Mouse (Mus musculus): Measurements from ENCODE around the gene Kifc3.

Kifc3 gene

DNA sequence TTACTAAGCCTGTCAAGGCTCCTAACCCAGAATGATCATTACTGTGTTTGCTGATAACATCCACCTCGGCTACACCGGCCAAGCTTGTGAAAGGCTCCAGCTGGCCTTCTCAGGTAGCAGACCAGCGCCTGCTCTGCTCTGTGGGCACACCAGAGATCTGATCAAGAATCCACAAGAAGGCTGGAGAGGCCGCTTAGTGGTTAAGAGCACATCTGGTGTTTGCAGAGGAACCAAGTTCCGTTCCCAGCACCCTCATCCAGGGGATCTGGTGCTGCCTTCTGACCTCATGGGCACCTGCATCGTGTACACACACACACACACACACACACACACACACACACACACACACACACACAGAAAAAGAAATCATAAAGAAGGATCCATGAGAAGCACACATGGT is 46.5 kb downstream of the Kifc3 start:
- no peak for DNase-seq (ENCODE audit: low spot score)

GRCm38 (mm10) chr8:95155361-95155760 is 47.3 kb downstream of the Kifc3 start:
- DNase-seq (ENCODE audit: low spot score) = no peak

DNA sequence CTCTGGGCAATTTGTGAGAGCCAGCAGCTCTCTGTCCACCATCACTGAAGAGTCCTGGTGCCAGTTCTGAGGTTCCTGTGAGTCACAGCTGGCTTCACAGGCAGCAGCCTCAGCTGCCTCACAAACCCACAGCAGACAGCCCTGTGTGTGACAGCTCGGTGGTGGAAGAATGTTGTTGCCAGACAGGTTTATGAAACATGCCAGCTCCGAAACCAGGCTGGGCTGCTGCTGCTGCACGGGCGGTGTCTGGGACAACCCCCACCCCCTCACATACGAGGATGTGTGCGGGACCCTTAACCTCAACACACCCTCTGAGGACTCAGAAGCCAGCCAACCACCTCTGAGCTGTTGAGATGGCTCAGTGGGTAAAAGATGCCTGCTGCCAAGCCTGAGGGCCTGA is 48.0 kb downstream of the Kifc3 start:
- DNase-seq (ENCODE audit: low spot score) = no peak

DNA sequence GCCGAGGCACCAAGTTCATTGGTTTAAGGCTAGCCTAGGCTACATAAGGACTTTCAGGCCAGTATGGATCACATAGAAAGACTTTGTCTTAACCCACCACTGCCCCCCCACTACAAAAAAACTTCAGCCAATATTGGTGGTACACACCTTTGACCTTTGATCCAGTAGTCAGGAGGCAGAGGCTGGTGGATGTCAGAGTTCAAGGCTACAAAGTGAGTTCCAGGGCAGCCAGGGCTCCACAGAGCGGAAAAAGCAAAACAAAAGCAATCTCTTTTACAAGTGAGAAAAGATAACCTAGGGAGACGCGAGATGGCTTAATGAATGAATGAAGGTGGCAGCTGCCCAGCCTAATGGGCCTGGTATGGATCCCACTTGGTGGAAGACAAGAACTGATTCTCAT is 48.6 kb downstream of the Kifc3 start:
- DNase-seq (ENCODE audit: low spot score) = no peak

DNA sequence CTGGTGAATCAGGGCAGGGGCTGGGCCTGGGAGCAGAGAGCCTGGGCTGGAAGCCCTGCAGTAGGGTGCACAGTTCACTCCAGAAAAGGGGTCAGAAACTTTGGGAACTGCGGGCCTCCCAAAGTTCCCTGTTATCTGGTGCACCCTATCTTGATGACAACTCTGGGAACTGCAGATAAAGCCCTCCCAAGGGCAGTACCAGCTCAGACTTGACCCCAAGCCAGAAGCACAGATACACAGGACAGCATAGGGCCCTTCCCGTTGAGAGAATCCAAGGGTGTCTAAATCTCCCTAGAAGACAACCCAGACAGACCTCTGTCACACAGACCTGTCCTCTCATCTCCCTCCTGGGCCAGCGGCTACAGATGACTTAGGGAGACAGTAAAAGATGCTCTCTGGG is 52.0 kb downstream of the Kifc3 start:
- DNase-seq (ENCODE audit: low spot score) = no peak

DNA sequence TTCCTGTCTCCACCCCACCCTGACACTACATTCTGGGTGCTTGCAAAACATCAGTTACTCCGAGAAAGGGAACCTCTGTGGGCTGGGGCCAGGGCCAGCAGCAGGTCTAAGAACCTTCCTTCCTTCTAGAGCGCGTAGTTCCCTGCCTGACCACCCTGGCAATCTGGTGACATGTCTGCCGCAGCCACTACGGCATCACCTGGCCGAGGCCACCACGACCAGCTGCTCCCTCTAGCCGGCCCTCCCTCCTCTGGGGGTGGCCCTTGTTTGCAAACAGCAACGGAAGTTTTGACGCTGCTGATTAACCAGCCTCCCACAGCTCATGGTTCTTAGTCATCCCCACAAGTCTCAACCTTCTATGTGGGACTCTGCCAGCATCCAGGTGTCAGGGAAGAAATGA is 53.2 kb downstream of the Kifc3 start:
- no peak for DNase-seq (ENCODE audit: low spot score)

GRCm38 (mm10) chr8:95146846-95147245 is 55.8 kb downstream of the Kifc3 start:
- DNase-seq (ENCODE audit: low spot score) = no peak

DNA sequence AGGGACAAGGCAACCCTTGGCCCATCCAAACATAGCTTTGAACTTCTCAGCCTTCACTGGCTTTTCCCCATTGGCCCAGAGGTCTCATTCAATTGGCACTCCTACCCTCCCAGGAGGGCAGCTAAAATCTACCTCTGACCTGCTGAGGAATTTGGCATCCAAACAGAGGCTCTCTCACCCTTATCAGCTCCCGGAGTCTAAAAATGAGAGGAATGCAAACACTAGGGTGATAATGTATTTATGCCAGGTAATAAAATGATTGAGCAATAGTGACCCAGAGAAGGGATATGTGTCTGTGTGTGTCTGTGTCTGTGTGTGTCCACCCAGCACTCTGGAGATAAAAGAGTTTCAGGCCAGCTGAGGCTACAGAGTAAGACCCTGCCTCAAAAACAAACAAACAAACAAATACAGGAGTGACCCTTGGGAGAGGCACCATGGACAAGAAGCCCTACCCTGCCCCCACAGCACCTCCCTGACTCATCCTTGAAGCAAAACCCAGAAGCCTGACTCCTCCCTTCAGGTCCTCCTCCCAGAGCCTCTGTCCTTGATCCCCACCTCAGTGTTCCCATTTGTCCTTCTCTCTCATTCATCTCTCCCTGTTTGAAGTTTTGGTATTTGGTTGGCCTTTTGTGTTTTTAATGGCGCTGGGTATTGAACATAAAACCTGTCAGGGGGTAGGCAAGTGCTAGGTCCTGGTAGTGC is 56.4 kb downstream of the Kifc3 start:
- no peak for DNase-seq (ENCODE audit: low spot score)

DNA sequence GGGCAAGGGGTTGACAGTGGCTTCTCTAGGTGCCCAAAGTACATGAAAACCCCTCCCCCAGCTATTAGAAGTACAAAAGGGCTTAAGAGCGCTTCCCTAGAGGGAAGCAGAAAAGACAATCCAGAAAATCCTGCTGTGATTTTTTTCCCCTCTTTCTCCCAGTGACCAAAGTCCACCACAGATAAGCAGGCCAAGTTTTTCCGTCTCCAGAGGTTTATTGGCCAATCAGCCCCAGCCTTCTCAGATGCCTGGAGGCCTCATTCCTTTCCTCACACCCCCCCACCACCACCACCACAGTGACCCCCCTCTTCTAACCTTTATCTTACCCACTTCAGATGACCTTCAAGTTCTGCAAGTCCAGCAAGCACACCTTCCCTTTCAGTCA is 58.0 kb downstream of the Kifc3 start:
- DNase-seq (ENCODE audit: low spot score) = no peak

GRCm38 (mm10) chr8:95143805-95144630 is 58.6 kb downstream of the Kifc3 start:
- no peak for DNase-seq (ENCODE audit: low spot score)

GRCm38 (mm10) chr8:95142985-95143804 is 59.4 kb downstream of the Kifc3 start:
- no peak for DNase-seq (ENCODE audit: low spot score)

GRCm38 (mm10) chr8:95142075-95142831 is 60.4 kb downstream of the Kifc3 start:
- no peak for DNase-seq (ENCODE audit: low spot score)

DNA sequence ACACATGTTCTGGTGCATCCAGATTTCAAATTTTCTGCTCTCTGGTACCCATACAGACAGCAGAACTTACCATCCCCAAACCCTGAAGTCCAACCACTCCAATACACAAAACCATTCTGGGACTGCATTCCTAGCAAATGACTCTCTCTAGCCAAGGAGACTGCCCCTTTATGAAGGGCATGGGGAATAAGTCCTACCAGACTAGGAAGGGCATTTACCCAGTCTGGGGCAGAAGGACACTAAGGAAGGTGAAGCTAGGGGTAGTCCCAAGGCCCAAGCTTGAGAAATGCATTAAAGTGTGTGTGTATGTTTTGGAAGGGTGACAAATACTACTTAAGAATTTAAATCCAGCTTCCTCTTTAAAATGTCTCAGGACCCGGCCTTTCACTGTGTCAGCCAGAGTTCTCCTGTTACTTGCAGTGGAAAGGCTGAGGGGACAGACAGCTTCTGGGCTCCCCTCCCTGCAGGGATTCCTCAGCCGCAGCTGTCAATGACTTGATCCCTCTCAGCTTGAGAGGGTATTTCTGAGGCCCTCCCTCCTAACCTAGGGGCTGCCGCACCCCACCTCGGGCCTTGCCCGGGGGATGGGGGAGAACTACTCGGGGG is 61.0 kb downstream of the Kifc3 start:
- DNase-seq (ENCODE audit: low spot score) = no peak

- no peak for DNase-seq (ENCODE audit: low spot score)
These were observed 61.6 kb downstream of the Kifc3 start for GRCm38 (mm10) chr8:95141026-95141425.

- DNase-seq (ENCODE audit: low spot score) = no peak
These were observed 62.1 kb downstream of the Kifc3 start for GRCm38 (mm10) chr8:95140555-95140954.

- DNase-seq (ENCODE audit: low spot score) = no peak
These were observed 63.6 kb downstream of the Kifc3 start for GRCm38 (mm10) chr8:95139051-95139365.

GRCm38 (mm10) chr8:95138341-95139050 is 64.1 kb downstream of the Kifc3 start:
- no peak for DNase-seq (ENCODE audit: low spot score)

DNA sequence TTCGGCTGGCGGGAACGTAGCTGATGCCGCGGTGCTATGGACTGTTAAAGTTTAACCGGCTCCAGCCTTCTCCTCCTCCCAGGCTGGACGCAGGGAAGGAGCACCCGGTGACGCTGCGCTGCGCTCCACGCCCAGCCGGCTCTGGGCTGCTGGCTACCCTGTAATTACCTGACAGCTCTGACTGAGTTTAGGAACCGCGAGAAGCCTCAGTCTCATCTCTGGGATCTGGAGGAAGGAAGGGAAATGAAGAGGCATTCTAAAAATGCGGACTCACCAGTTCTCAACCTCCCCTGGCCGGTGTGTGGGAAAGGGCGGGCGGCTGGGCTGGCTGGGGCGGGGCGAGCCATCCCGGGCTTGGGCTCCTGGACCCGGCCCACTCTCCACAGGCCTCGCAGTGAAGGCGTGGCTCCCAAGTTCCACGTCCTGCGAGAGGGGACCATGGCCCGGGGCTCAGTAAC is 64.9 kb downstream of the Kifc3 start:
- DNase-seq (ENCODE audit: low spot score) = no peak

- DNase-seq (ENCODE audit: low spot score) = no peak
These were observed 65.4 kb downstream of the Kifc3 start for GRCm38 (mm10) chr8:95137201-95137600.

GRCm38 (mm10) chr8:95136218-95136617 is 66.4 kb downstream of the Kifc3 start:
- no peak for DNase-seq (ENCODE audit: low spot score)

GRCm38 (mm10) chr8:95135242-95135641 is 67.4 kb downstream of the Kifc3 start:
- no peak for DNase-seq (ENCODE audit: low spot score)

Data from c-Kit-positive CD71-positive TER-119-positive erythroid progenitor cells, embryonic 14.5 days (primary cell).